10 mouse cellular contexts compared by ENCODE assay signal in genomic region chr9:32986836-32987673, GRCm38 (mm10).
DNase-seq lines count a peak whose midpoint lies in the region; ATAC-seq lines count a peak whose summit lies in the region.
"Had no signal": no experiment of that assay in that cellular context is flagged by ENCODE, and none has a peak within 500 bp of the region (broad histone marks: within the 10 kb centered on the region; RNA-seq: fewer than 3 reads in every experiment).

No protein-coding gene starts in this region.

- H3K36me3 ChIP-seq in heart, embryonic 10.5 days, result no peaks in the 10 kb centered on the region
- no peaks in the 10 kb centered on the region for H3K36me3 ChIP-seq in midbrain, embryonic 15.5 days (replicated peaks)

- peaks cover 8% of the 10 kb centered on the region; the same call in 1 of the 2 replicates for H3K4me1 ChIP-seq in heart, embryonic 10.5 days
- H3K4me1 ChIP-seq in midbrain, embryonic 15.5 days, result no peaks in the 10 kb centered on the region

- H3K27me3 ChIP-seq in heart, embryonic 10.5 days (ENCODE audit: insufficient read depth, poor library complexity, severe bottlenecking), result no peaks in the 10 kb centered on the region
- no peaks in the 10 kb centered on the region for H3K27me3 ChIP-seq in midbrain, embryonic 15.5 days (replicated peaks)

- H3K4me2 ChIP-seq in midbrain, embryonic 15.5 days, result no peak overlapping the region

- H3K9me3 ChIP-seq in heart, embryonic 10.5 days, result no peaks in the 10 kb centered on the region
- H3K9me3 ChIP-seq in midbrain, embryonic 15.5 days, result no peaks in the 10 kb centered on the region

- DNase-seq in heart, adult 18-20 months, result peak; percentile 47 to 67
- no peak for DNase-seq in heart, embryonic 10.5 days (ENCODE audit: low spot score)
- peak; percentile 50 for DNase-seq in adipocyte (ENCODE audit: low spot score)
- peak; percentile 44 for DNase-seq in fibroblast of lung, adult 2 months (ENCODE audit: low read depth)
- peak; percentile 27 for DNase-seq in kidney, postnatal 10 days
- DNase-seq in thymus, postnatal 10 days (ENCODE audit: low spot score in 2 of 2), result no peak
- no peak for DNase-seq in ovary, postnatal 10 days (ENCODE audit: low spot score)
- DNase-seq: cerebellum, adult 9-11 months; left cerebral cortex, postnatal 4 days had no signal

- no peak overlapping the region for H3K9ac ChIP-seq in midbrain, embryonic 15.5 days

- H3K27ac ChIP-seq in heart, embryonic 10.5 days, result no peak overlapping the region
- no peak overlapping the region for H3K27ac ChIP-seq in midbrain, embryonic 15.5 days

- ATAC-seq in midbrain, embryonic 15.5 days (replicated peaks), result no peak

- H3K4me3 ChIP-seq in heart, embryonic 10.5 days, result no peak overlapping the region
- H3K4me3 ChIP-seq in midbrain, embryonic 15.5 days, result no peak overlapping the region

- 45% methylated on average over 9 of the region's 9 CpGs for WGBS in heart, embryonic 10.5 days
- WGBS in midbrain, embryonic 15.5 days, result 71% methylated on average over 9 of the region's 9 CpGs

Comparison
In these comparisons a context has a peak if more than half of its experiments do, and no peak if none do; other contexts are left out.
1. DNase-seq: peak in heart, adult 18-20 months (2 of 2), adipocyte (single experiment), fibroblast of lung, adult 2 months (single experiment) and kidney, postnatal 10 days (single experiment); none in heart, embryonic 10.5 days (single experiment), thymus, postnatal 10 days (0 of 2) and ovary, postnatal 10 days (single experiment).